Mouse (Mus musculus): ENCODE results near the gene Ccdc62. TPM values are rescaled to one million over a fixed set of nuclear protein-coding genes. Genes with fewer than 3 reads are reported as not detected.

Ccdc62 gene
- total RNA-seq, 2 experiments from 2014 or later, result 3.8 to 4.1 TPM

GRCm38 (mm10) chr5:123935931-123936330 is 5.5 kb downstream of the Ccdc62 start:
- DNase-seq, result no peak

DNA sequence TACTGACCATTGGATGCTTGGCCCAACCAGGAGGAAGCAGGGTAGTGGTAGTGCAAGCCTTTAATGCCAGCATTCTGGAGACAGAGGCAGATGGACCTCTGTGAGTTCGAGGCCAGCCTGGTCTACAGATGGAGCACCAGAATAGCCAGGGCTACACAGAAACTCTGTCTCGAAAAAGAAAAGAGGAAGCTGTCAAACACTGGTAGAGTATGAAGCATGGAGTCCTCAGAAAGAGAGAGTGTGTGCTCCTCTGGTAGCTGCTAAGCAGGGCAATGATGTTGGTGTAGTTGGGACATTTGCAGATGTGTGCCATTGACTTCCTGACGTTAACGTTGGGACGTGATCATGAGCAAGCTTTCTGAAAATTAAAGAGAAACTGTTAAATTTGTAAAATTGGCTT is 8.0 kb downstream of the Ccdc62 start:
- DNase-seq, result no peak

GRCm38 (mm10) chr5:123946546-123946945 is 16.1 kb downstream of the Ccdc62 start:
- DNase-seq, result no peak

DNA sequence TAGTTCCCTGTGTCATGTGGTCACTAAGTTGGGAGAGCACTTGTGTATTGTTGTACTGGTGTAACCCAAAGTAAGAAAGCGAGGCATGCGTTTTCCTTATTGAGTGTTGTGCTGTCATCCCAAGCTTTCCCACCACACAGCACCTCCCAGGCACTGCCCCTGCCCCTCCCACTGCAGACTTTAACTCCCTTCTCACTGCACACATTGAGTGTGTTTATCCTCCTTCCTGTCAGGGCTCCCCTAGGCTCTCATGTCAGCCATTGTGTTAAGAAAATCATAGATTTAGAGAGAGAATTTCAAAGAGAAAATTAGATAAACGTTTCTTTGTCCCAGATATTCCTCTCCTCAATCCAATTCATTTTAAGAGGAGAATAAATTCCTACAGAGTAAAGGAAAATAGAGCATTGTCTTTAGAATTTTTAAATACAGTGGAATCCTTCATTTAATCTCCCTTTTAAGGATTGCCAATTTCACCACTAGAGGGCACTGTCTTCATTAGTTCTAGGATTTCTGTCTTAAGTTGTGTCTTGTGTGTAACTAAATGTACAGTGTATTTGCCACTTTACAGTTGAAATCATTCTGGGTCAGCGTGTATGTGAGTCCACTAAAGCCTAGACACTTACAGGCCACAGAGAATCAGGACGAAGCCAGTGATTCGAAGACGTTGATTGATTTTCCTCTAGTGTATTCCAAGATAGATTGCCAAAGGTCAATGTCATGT is 16.7 kb downstream of the Ccdc62 start:
- peak; percentile 39 to 77 for DNase-seq

DNA sequence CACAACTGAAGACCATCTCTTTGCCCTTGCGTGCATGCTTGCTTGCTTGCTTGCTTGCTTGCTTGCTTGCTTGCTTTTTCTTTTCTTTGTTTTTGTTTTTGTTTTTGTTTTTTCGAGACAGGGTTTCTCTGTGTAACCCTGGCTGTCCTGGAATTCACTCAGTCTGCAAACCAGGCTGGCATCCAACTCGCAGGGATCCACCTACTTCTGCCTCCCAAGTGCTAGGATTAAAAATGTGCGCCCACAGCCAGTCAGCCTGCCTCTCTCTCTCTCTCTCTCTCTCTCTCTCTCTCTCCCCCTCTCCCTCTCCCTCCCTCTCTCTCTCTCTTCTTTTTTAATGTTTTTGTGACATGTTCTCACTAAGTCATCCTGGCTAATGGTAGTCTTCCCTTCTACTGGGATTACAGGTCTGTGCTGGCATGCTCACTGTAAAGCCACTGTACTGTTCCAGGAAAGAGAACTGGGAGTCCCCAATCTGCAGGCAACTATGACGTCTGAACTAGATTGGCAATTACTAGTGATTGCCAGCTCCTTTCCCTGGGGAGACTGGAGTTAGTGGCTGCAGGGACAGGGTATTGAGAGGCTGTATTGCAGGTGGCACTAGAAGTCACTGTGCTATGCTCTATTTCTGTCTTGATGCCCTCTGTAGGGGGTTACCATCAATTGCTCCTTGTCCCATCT is 22.0 kb downstream of the Ccdc62 start:
- no peak for DNase-seq

DNA sequence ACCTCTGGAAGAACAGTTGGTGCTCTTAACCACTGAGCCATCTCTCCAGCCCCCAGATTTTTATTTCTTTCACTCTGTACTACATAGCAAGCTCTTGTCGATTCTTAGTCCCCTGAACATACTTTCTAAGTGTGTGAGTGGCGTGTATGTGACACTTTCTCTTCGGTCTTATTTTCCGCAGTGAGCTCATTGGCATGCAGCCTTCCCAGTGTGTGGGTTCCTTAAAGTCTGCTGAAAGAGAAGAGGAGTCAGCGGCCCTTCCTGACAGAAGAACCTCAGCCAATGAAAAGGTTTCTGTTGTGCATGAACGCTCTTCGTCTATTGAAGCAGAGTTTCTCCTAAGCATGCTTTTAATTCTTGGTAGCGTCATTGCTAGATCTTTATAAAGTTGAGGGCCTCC is 26.7 kb downstream of the Ccdc62 start:
- no peak for DNase-seq

DNA sequence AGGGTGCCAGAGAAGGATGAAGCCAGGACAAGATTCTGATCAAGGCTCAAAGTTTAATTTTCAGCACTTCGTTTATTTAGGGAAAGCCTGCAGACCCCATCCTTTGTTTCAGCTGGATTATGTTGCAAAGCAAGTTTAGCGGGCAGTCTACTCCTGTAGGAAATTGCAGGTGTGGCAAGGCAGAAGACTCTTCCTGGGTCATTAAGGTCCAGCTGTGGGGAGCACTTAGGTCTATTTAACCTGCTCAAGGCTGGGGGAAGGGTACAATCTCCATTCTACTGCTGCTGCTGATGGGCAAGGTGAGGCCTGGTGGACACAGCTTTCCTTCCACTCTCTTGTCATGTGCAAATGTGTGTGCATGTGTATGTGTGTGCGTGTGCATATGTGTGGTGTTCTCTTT is 28.5 kb downstream of the Ccdc62 start:
- no peak for DNase-seq

DNA sequence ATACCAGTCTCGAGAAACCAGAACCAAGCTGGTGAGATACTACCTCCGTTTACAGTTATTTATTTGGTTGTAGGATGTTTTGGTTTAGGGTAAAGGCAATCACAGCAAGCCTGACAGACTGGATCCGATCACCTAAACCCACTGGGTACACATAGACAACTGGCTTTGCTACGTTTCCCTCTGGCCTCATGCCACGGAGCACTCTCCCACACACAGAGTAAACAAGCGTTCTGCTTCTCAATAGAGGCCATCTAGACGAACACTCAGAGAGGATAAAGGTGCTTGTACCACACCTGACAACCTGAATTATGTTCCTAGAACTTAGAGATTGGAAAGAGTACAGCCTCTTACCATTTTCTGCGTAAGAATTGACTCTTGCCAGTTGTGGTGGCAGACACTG is 29.6 kb downstream of the Ccdc62 start:
- no peak for DNase-seq

- no peak for DNase-seq
Measured at GRCm38 (mm10) chr5:123961046-123961445, 30.6 kb downstream of the Ccdc62 start.

- no peak for DNase-seq
Measured at GRCm38 (mm10) chr5:123964208-123964607, 33.7 kb downstream of the Ccdc62 start.

GRCm38 (mm10) chr5:123966759-123967158 is 36.3 kb downstream of the Ccdc62 start:
- DNase-seq, result no peak

GRCm38 (mm10) chr5:123968468-123968867 is 38.0 kb downstream of the Ccdc62 start:
- DNase-seq, result no peak

DNA sequence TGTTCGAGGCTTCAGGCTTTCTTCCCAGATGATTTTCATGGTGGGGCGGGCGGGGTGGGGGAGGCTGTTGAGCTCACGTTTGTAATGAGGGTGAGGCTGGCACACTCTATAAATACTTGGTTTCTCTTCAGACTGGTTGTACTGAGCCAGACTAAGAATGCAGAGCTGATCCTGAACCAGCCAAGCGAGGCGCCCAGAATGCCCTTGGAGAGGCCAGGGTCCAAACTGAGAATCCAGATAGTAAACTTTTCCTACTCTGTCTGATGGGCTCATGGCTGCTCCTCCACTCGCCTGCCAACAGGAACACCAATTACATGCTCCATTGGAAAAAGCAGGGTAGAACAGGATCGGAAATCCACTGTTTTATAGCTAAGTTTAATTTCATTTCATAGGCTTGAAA is 38.7 kb downstream of the Ccdc62 start:
- DNase-seq, result no peak

GRCm38 (mm10) chr5:123970576-123970975 is 40.1 kb downstream of the Ccdc62 start:
- no peak for DNase-seq

GRCm38 (mm10) chr5:123972453-123972852 is 42.0 kb downstream of the Ccdc62 start:
- no peak for DNase-seq

DNA sequence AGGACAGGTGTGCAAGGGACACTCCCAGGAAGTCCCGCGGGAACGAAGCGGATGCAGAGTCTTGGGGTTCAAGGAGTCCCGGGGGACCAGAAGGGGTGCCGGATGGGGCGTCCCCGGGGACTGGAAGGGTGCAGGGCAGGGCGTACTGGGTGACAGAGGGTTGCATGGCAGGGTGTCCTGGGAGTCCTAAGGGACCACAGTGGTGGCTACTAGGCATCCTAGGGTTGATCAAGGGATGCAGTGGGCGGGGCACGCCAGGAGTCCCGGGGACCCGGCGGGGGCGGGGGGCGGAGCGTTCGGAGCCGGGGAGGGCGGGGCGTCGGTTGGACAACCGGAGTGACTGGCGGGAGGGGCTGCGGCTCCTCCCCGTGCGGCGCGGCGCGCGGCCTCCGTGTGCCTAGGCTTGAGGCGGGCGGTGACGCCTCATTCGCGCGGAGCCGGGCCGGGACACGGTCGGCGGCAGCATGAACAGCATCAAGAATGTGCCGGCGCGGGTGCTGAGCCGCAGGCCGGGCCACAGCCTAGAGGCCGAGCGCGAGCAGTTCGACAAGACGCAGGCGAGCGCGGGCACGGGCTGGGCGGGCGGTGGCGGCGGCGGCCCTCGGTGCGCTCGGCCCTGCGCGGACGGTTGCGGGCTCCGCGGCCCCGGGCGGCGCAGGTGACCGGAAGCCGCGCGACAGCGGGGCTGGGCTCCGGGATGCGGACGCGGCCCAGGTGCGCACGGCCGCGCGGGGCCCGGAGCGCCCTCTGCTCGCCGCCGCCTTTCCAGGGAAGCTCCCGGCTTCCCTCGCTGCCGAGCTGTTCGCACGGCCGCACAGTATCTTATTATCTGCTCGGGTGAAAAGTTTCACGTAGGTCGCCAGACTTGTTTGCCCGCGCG is 43.1 kb downstream of the Ccdc62 start, which contains the start of gene Hip1r:
Hip1r (plus strand) TSS at position 330 of the 880 bp plus-strand sequence.
- peak; percentile 81 to 87 for DNase-seq

DNA sequence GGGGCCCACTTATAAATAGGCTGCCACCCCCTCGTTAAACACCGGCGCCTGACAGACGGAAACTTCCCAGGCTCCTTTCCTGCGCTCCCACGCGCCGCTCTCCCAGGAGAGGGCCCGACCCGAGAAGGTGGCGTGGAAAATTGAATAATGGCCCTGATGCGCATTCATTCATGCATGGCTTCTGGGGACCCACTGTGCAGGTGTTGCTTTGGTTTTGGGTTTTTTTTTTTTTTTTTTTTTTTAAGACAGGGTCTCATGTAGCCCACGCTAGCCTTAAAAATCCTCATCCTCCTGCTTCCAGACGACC is 43.7 kb downstream of the Ccdc62 start:
- DNase-seq, result peak in 1 of 2 experiments; percentile 55

DNA sequence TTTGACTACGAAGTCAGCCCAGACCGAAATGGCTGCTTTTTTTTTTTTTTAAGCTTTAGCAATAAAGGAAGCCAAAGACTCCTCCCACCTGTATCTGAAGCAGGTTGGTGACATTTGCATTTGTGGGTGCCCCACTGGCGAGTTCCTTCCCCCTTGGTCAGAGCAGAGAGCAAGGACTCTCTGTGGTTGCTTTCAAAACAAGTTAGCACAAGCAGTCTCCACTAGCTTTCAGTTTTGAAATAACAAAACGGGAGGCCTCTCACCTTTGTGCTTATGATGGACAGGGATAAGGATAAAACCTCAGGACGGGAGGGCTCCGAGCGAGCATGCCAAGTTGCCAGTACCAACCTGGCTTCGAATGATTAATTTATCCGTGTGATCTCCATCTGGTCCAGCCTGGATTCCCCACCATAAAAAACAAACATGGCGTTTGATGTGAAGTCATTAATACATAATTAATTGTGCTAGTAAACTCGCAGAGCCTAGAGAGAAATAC is 44.2 kb downstream of the Ccdc62 start:
- DNase-seq, result peak in 1 of 2 experiments; percentile 31

- peak in 1 of 2 experiments; percentile 27 for DNase-seq
Measured at GRCm38 (mm10) chr5:123975668-123976180, 45.2 kb downstream of the Ccdc62 start.

- no peak for DNase-seq
Measured at GRCm38 (mm10) chr5:123977231-123977630, 46.8 kb downstream of the Ccdc62 start.

GRCm38 (mm10) chr5:123978131-123978530 is 47.7 kb downstream of the Ccdc62 start:
- peak in 1 of 2 experiments; percentile 8 for DNase-seq

DNA sequence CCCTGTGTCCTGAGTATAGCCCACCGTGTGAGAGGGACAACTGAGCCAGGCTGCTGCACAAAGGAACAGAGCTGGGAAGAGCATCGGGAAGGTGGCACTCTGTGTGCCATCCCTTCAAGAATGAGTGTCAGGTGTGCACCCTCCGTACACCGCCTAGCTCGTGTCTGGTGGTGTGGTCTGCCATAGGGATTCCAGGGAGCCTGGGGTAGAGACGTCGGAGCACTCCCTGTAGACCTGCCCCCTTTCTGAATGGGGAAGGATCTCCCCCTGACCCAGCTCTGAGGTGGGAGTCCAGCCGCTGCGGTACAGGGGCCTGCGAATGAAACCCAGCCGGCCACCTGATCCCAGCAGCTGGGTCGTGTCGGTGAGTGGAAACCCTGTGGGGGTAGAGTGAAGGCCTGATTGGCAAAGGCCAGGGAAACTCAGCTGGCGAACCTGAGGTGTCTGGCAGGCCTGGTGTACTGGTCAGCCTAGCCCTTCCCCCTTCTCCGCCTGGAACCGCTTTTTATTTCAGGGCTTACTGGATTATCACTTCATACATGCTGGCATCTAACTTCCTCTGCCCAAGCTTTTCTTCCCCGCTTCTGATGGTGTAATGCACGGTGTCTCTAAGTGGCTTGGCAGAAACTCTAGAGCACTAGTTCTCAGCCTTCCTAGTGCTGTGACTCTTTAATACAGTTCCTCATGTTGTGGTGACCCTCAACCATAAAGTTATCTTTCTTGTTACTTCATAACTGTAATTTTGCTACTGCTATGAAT is 48.9 kb downstream of the Ccdc62 start:
- peak; percentile 49 to 54 for DNase-seq
